Mouse (Mus musculus): ENCODE results near the gene Tmem239.

DNA sequence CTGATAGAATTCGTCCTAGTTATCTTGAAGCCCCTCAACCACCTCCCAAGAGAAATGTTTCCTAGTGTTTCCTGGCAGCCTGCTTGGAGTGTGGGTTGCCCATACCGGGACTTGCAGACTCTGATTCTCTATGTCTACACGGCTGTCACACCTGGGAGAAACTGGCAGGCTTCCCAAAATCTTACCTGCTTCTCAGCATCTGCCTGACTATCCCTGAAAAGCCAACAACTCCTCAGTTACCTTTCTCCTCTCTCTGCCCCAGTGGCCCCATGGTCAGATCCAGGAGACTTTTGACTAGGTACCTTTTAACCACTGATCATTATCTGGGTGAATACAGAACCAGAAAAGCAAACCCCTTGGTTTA lies 45.4 kb downstream of the Tmem239 start:
- TF ChIP-seq CTCF (IDR thresholded peaks at IDR 0.05; ENCODE audit: low read depth) (no peak), EP300 (IDR thresholded peaks at IDR 0.05; ENCODE audit: low read depth) (no peak)

Data from liver, embryonic 14.5 days (tissue).